Mouse (Mus musculus): ENCODE measurements at regions not wholly inside any gene's neighbourhood (a gene's known extent, or its start where the extent isn't known, plus 50 kb on each side); places are given as distances from the start of the nearest gene placed in this dataset.

GRCm38 (mm10) chr2:128240536-128241279 is 114.9 kb downstream of the Bcl2l11 start:
- Histone ChIP-seq H3K4me3 (replicated peaks) (no peak overlapping the region), H3K9ac (no peak overlapping the region), H3K9me3 (replicated peaks) (no peaks in the 10 kb centered on the region), H3K27ac (peak overlapping the region; percentile 59), H3K4me2 (no peak overlapping the region), H3K36me3 (no peaks in the 10 kb centered on the region), H3K27me3 (no peaks in the 10 kb centered on the region), H3K4me1 (peaks cover 19% of the 10 kb centered on the region)
- 36% methylated on average over 9 of the region's 9 CpGs for WGBS
- ATAC-seq (replicated peaks; ENCODE audit: low FRiP score) = peak; percentile 66; the same call in 1 of the 2 replicates

- Histone ChIP-seq H3K9me3 (replicated peaks) (no peaks in the 10 kb centered on the region), H3K4me2 (no peak overlapping the region), H3K27ac (peak overlapping the region; percentile 59; the same call in 1 of the 2 replicates), H3K4me1 (peaks cover 19% of the 10 kb centered on the region), H3K36me3 (no peaks in the 10 kb centered on the region), H3K9ac (no peak overlapping the region), H3K27me3 (no peaks in the 10 kb centered on the region), H3K4me3 (replicated peaks) (no peak overlapping the region)
- no peak for ATAC-seq (replicated peaks; ENCODE audit: low FRiP score)
- 24% methylated on average over 3 of the region's 3 CpGs for WGBS
These were observed 115.4 kb downstream of the Bcl2l11 start for GRCm38 (mm10) chr2:128241280-128241665.

GRCm38 (mm10) chr2:128245544-128245943 is 119.7 kb downstream of the Bcl2l11 start:
- Histone ChIP-seq H3K4me1 (peaks cover 17% of the 10 kb centered on the region), H3K9me3 (replicated peaks) (no peaks in the 10 kb centered on the region), H3K27ac (no peak overlapping the region), H3K27me3 (no peaks in the 10 kb centered on the region), H3K9ac (no peak overlapping the region), H3K4me3 (replicated peaks) (no peak overlapping the region), H3K36me3 (no peaks in the 10 kb centered on the region), H3K4me2 (no peak overlapping the region)
- 81% methylated on average over 10 of the region's 10 CpGs for WGBS
- no peak for ATAC-seq (replicated peaks; ENCODE audit: low FRiP score)

GRCm38 (mm10) chr2:128247967-128248366 is 122.1 kb downstream of the Bcl2l11 start:
- ATAC-seq (replicated peaks; ENCODE audit: low FRiP score) = no peak
- H3K27ac ChIP-seq = no peak overlapping the region
- no peak overlapping the region for H3K4me3 ChIP-seq (replicated peaks)
- no peaks in the 10 kb centered on the region for H3K36me3 ChIP-seq
- H3K9ac ChIP-seq = no peak overlapping the region
- H3K4me1 ChIP-seq = 0 out of 2 replicates have a peak, but pooled peaks cover 4% of the 10 kb centered on the region
- WGBS = 19% methylated on average over 4 of the region's 4 CpGs
- no peaks in the 10 kb centered on the region for H3K9me3 ChIP-seq (replicated peaks)
- H3K27me3 ChIP-seq = no peaks in the 10 kb centered on the region
- H3K4me2 ChIP-seq = no peak overlapping the region

- WGBS = 95% methylated on average over 4 of the region's 4 CpGs
- H3K27me3 ChIP-seq = no peaks in the 10 kb centered on the region
These were observed 123.3 kb downstream of the Bcl2l11 start for GRCm38 (mm10) chr2:128249188-128249587.

GRCm38 (mm10) chr2:128249607-128250006 is 123.8 kb downstream of the Bcl2l11 start:
- Histone ChIP-seq H3K4me2 (no peak overlapping the region), H3K4me3 (replicated peaks) (no peak overlapping the region), H3K4me1 (0 out of 2 replicates have a peak, but pooled peaks cover 4% of the 10 kb centered on the region), H3K9ac (no peak overlapping the region), H3K27ac (no peak overlapping the region), H3K9me3 (replicated peaks) (no peaks in the 10 kb centered on the region), H3K36me3 (no peaks in the 10 kb centered on the region), H3K27me3 (no peaks in the 10 kb centered on the region)
- 79% methylated on average over 2 of the region's 2 CpGs for WGBS
- no peak for ATAC-seq (replicated peaks; ENCODE audit: low FRiP score)

More at GRCm38 (mm10) chr2:128249188-128249587, 123.3 kb downstream of the Bcl2l11 start:
- no peak overlapping the region for H3K4me3 ChIP-seq (replicated peaks)
- no peaks in the 10 kb centered on the region for H3K36me3 ChIP-seq
- H3K4me1 ChIP-seq = 0 out of 2 replicates have a peak, but pooled peaks cover 4% of the 10 kb centered on the region
- H3K27ac ChIP-seq = no peak overlapping the region
- no peak overlapping the region for H3K9ac ChIP-seq
- no peak for ATAC-seq (replicated peaks; ENCODE audit: low FRiP score)
- no peaks in the 10 kb centered on the region for H3K9me3 ChIP-seq (replicated peaks)
- H3K4me2 ChIP-seq = no peak overlapping the region

- Histone ChIP-seq H3K27me3 (no peaks in the 10 kb centered on the region), H3K36me3 (no peaks in the 10 kb centered on the region), H3K27ac (no peak overlapping the region), H3K4me3 (replicated peaks) (no peak overlapping the region), H3K4me2 (no peak overlapping the region), H3K4me1 (0 out of 2 replicates have a peak, but pooled peaks cover 4% of the 10 kb centered on the region), H3K9ac (no peak overlapping the region), H3K9me3 (replicated peaks) (no peaks in the 10 kb centered on the region)
- WGBS = 86% methylated on average over 4 of the region's 4 CpGs
- ATAC-seq (replicated peaks; ENCODE audit: low FRiP score) = no peak
These were observed 125.0 kb downstream of the Bcl2l11 start for GRCm38 (mm10) chr2:128250841-128251240.

GRCm38 (mm10) chr2:128256651-128257050 is 130.8 kb downstream of the Bcl2l11 start:
- no peaks in the 10 kb centered on the region for H3K4me1 ChIP-seq
- H3K9me3 ChIP-seq (replicated peaks) = no peaks in the 10 kb centered on the region
- H3K27me3 ChIP-seq = no peaks in the 10 kb centered on the region
- no peak overlapping the region for H3K9ac ChIP-seq
- H3K36me3 ChIP-seq = no peaks in the 10 kb centered on the region
- H3K27ac ChIP-seq = no peak overlapping the region
- no peak for ATAC-seq (replicated peaks; ENCODE audit: low FRiP score)
- no peak overlapping the region for H3K4me3 ChIP-seq (replicated peaks)
- 81% methylated on average over 6 of the region's 6 CpGs for WGBS
- H3K4me2 ChIP-seq = no peak overlapping the region

- Histone ChIP-seq H3K36me3 (no peaks in the 10 kb centered on the region), H3K27ac (no peak overlapping the region), H3K4me2 (no peak overlapping the region), H3K27me3 (no peaks in the 10 kb centered on the region), H3K4me1 (no peaks in the 10 kb centered on the region), H3K9ac (no peak overlapping the region), H3K4me3 (replicated peaks) (no peak overlapping the region), H3K9me3 (replicated peaks) (no peaks in the 10 kb centered on the region)
- 81% methylated on average over 9 of the region's 9 CpGs for WGBS
- ATAC-seq (replicated peaks; ENCODE audit: low FRiP score) = no peak
These were observed 131.4 kb downstream of the Bcl2l11 start for GRCm38 (mm10) chr2:128257262-128257661.

GRCm38 (mm10) chr2:128263880-128264279 is 138.0 kb downstream of the Bcl2l11 start:
- Histone ChIP-seq H3K27ac (no peak overlapping the region), H3K4me3 (replicated peaks) (no peak overlapping the region), H3K27me3 (no peaks in the 10 kb centered on the region), H3K9ac (no peak overlapping the region), H3K9me3 (replicated peaks) (no peaks in the 10 kb centered on the region), H3K4me2 (no peak overlapping the region), H3K36me3 (no peaks in the 10 kb centered on the region), H3K4me1 (no peaks in the 10 kb centered on the region)
- WGBS = 92% methylated on average over 3 of the region's 3 CpGs
- no peak for ATAC-seq (replicated peaks; ENCODE audit: low FRiP score)

GRCm38 (mm10) chr2:128265014-128265990 is 139.5 kb downstream of the Bcl2l11 start:
- H3K4me3 ChIP-seq (replicated peaks) = no peak overlapping the region
- WGBS = 52% methylated on average over 9 of the region's 9 CpGs
- ATAC-seq (replicated peaks; ENCODE audit: low FRiP score) = peak; percentile 71; the same call in 1 of the 2 replicates
- H3K27ac ChIP-seq = peak overlapping the region; percentile 57
- no peaks in the 10 kb centered on the region for H3K27me3 ChIP-seq
- H3K4me2 ChIP-seq = no peak overlapping the region
- no peak overlapping the region for H3K9ac ChIP-seq
- H3K9me3 ChIP-seq (replicated peaks) = no peaks in the 10 kb centered on the region
- H3K36me3 ChIP-seq = no peaks in the 10 kb centered on the region
- peaks cover 2% of the 10 kb centered on the region for H3K4me1 ChIP-seq

Measured in kidney, embryonic 15.5 days (tissue).